Comparison of ENCODE assay signal across 22 mouse cellular contexts in genomic region chr11:109854056-109854455, GRCm38 (mm10). TPM values are rescaled to one million over a fixed set of nuclear protein-coding genes. Genes with fewer than 3 reads are reported as not detected.
DNase-seq lines count a peak whose midpoint lies in the region; ATAC-seq and TF ChIP-seq lines count a peak whose summit lies in the region.
"Had no signal": no experiment of that assay in that cellular context is flagged by ENCODE, and none has a peak within 500 bp of the region (broad histone marks: within the 10 kb centered on the region; RNA-seq: fewer than 3 reads in every experiment).

No protein-coding gene starts in this region.

- 80% methylated on average over 8 of the region's 8 CpGs for WGBS in hindbrain, embryonic 11.5 days
- 88% methylated on average over 8 of the region's 8 CpGs for WGBS in hindbrain, embryonic 16.5 days
- WGBS in lung, adult 2 months: 71% methylated on average over 8 of the region's 8 CpGs

- no peak for TF ChIP-seq POLR2A in lung, adult 2 months (IDR thresholded peaks at IDR 0.05; ENCODE audit: borderline replicate concordance, extremely low read depth, low read depth, low read length)
- TF ChIP-seq POLR2A in myocyte (IDR thresholded peaks at IDR 0.05; ENCODE audit: insufficient read length, low read depth): no peak

- H3K4me1 ChIP-seq in hindbrain, embryonic 11.5 days (replicated peaks; ENCODE audit: control insufficient read depth, insufficient read depth, low read length): no peaks in the 10 kb centered on the region
- H3K4me1 ChIP-seq in hindbrain, embryonic 16.5 days (ENCODE audit: control insufficient read depth, insufficient read depth, low read depth, low read length): no peaks in the 10 kb centered on the region
- H3K4me1 ChIP-seq in lung, adult 2 months (ENCODE audit: control insufficient read depth, insufficient read depth, low read length): no peaks in the 10 kb centered on the region
- H3K4me1 ChIP-seq: forebrain, embryonic 15.5 days had no signal

- H3K9me3 ChIP-seq in hindbrain, embryonic 11.5 days (ENCODE audit: control insufficient read depth, low read length): no peaks in the 10 kb centered on the region
- H3K9me3 ChIP-seq in hindbrain, embryonic 16.5 days (ENCODE audit: control insufficient read depth, low read length): no peaks in the 10 kb centered on the region
- H3K9me3 ChIP-seq: embryonic facial prominence, embryonic 10.5 days; embryonic facial prominence, embryonic 12.5 days; forebrain, embryonic 13.5 days; forebrain, embryonic 15.5 days had no signal

- no peak overlapping the region for H3K4me2 ChIP-seq in hindbrain, embryonic 11.5 days (replicated peaks; ENCODE audit: low read depth, low read length)
- H3K4me2 ChIP-seq in hindbrain, embryonic 16.5 days (ENCODE audit: low read length): no peak overlapping the region
- no peak overlapping the region for H3K4me2 ChIP-seq in myocyte (ENCODE audit: low read depth)
- H3K4me2 ChIP-seq: embryonic facial prominence, embryonic 12.5 days; forebrain, embryonic 13.5 days; forebrain, embryonic 15.5 days had no signal

- no peaks in the 10 kb centered on the region for H3K27me3 ChIP-seq in hindbrain, embryonic 11.5 days (ENCODE audit: control insufficient read depth, insufficient read depth, low read length)
- no peaks in the 10 kb centered on the region for H3K27me3 ChIP-seq in hindbrain, embryonic 16.5 days (replicated peaks; ENCODE audit: control insufficient read depth, insufficient read depth, low read length)
- H3K27me3 ChIP-seq in myocyte (ENCODE audit: control insufficient read depth, insufficient read depth, insufficient read length): no peaks in the 10 kb centered on the region
- H3K27me3 ChIP-seq: embryonic facial prominence, embryonic 12.5 days; forebrain, embryonic 13.5 days; forebrain, embryonic 15.5 days had no signal

- H3K4me3 ChIP-seq in hindbrain, embryonic 11.5 days (ENCODE audit: low read depth, low read length): no peak overlapping the region
- H3K4me3 ChIP-seq in hindbrain, embryonic 16.5 days (ENCODE audit: low read length): no peak overlapping the region
- H3K4me3 ChIP-seq in lung, adult 2 months (replicated peaks; ENCODE audit: extremely low read depth, low read depth, low read length): no peak overlapping the region
- no peak overlapping the region for H3K4me3 ChIP-seq in myocyte
- H3K4me3 ChIP-seq: embryonic facial prominence, embryonic 10.5 days; embryonic facial prominence, embryonic 12.5 days; forebrain, embryonic 13.5 days; forebrain, embryonic 15.5 days had no signal

- no peak overlapping the region for H3K27ac ChIP-seq in hindbrain, embryonic 11.5 days (ENCODE audit: low read depth, low read length)
- no peak overlapping the region for H3K27ac ChIP-seq in hindbrain, embryonic 16.5 days (ENCODE audit: low read depth, low read length)
- H3K27ac ChIP-seq: embryonic facial prominence, embryonic 10.5 days; embryonic facial prominence, embryonic 12.5 days; forebrain, embryonic 13.5 days; forebrain, embryonic 15.5 days had no signal

- no peaks in the 10 kb centered on the region for H3K79me2 ChIP-seq in myocyte (ENCODE audit: control insufficient read depth, insufficient read depth)

- no peak overlapping the region for H3K9ac ChIP-seq in hindbrain, embryonic 11.5 days (ENCODE audit: low read depth, low read length)
- H3K9ac ChIP-seq in hindbrain, embryonic 16.5 days (ENCODE audit: low read depth, low read length): no peak overlapping the region
- H3K9ac ChIP-seq: embryonic facial prominence, embryonic 12.5 days; forebrain, embryonic 13.5 days; forebrain, embryonic 15.5 days had no signal

- no peak for DNase-seq in hindbrain, embryonic 11.5 days (ENCODE audit: low spot score)
- DNase-seq in lung, postnatal 36 days: peak; percentile 20
- no peak for DNase-seq in lung, adult 2 months
- DNase-seq in adrenal gland, postnatal 36 days: no peak
- DNase-seq: cerebellum, adult 11-12 months; cerebellum, adult 2 months; cerebellum, adult 9-10 months; cerebellum, postnatal 25 days had no signal

- TF ChIP-seq CTCF in lung, adult 2 months (IDR thresholded peaks at IDR 0.05; ENCODE audit: insufficient read depth, low read length): no peak

- H3K36me3 ChIP-seq in hindbrain, embryonic 11.5 days (ENCODE audit: control insufficient read depth, insufficient read depth, low read length): no peaks in the 10 kb centered on the region
- no peaks in the 10 kb centered on the region for H3K36me3 ChIP-seq in hindbrain, embryonic 16.5 days (ENCODE audit: control insufficient read depth, insufficient read depth, low read length)
- no peaks in the 10 kb centered on the region for H3K36me3 ChIP-seq in myocyte (ENCODE audit: control insufficient read depth, insufficient read depth)
- H3K36me3 ChIP-seq: embryonic facial prominence, embryonic 10.5 days; embryonic facial prominence, embryonic 12.5 days; forebrain, embryonic 15.5 days had no signal

- ATAC-seq in hindbrain, embryonic 11.5 days (ENCODE audit: low FRiP score): 0 out of 2 replicates have a peak, but pooled peaks have one; percentile 10
- ATAC-seq in hindbrain, embryonic 16.5 days: no peak
- ATAC-seq: forebrain, embryonic 13.5 days; forebrain, embryonic 15.5 days had no signal

- no peak overlapping the region for H3ac ChIP-seq in myocyte (ENCODE audit: control insufficient read depth, insufficient read length)

TF ChIP-seq in myocyte, 11 proteins besides CTCF, POLR2A, EP300 and RAD21:
- TF ChIP-seq CEBPB (IDR thresholded peaks at IDR 0.05; ENCODE audit: insufficient read depth, poor library complexity, severe bottlenecking) (0 out of 2 replicates have a peak, but pooled peaks have one; percentile 4), MYOD1 (IDR thresholded peaks at IDR 0.05; ENCODE audit: control insufficient read depth in 1 of 3, insufficient read length in 2 of 3, low read depth in 2 of 3) (peak in 1 of 3 experiments; percentile 7), USF1 (IDR thresholded peaks at IDR 0.05; ENCODE audit: low read depth) (no peak), POLR2AphosphoS2 (IDR thresholded peaks at IDR 0.05; ENCODE audit: insufficient read length, low read depth) (no peak), MYOG (IDR thresholded peaks at IDR 0.05; ENCODE audit: control insufficient read depth in 1 of 3, insufficient read depth in 1 of 3, insufficient read length in 2 of 3, low read depth in 2 of 3) (no peak)
TF ChIP-seq in myocyte: peak in this region for 2.

RNA-seq across cellular contexts. Expression of gene 1700012B07Rik, which starts 26.2 kb away (rescaled TPM):
- polyA plus RNA-seq in hindbrain, embryonic 11.5 days (2014; fragmentation: Nextera tagmentation; extraction: Ambion mirVana): not detected in 2 replicates
- not detected in 2 replicates for polyA plus RNA-seq in hindbrain, embryonic 16.5 days (2015; fragmentation: Nextera tagmentation; extraction: Ambion mirVana)
- polyA plus RNA-seq in lung, adult 2 months (2012; rRNA removed): 0.12 and 0.26 TPM in 2 replicates
- 0.19 TPM for polyA plus RNA-seq in myocyte (2012; fragmentation: generic; extraction: Trizol)
- not detected for total RNA-seq in adrenal gland, postnatal 36 days (2021)
- total RNA-seq: adrenal gland, adult 2 months; adrenal gland, postnatal 10 days; adrenal gland, postnatal 25 days; ES-E14; MEL had no signal
- polyA plus RNA-seq: adrenal gland, adult 2 months; cerebellum, adult 2 months; cortical plate, adult 2 months; embryonic facial prominence, embryonic 10.5 days; embryonic facial prominence, embryonic 12.5 days; embryonic facial prominence, embryonic 14.5 days; forebrain, embryonic 11.5 days; forebrain, embryonic 13.5 days; forebrain, embryonic 15.5 days had no signal
